Mouse (Mus musculus): ENCODE data around the gene Ypel4.
"Not testable (repeated sequence)": the region's sequence is repeated elsewhere in the genome, so short reads cannot be mapped to it uniquely, and the experiment has no call there.

Gene Ypel4

DNA sequence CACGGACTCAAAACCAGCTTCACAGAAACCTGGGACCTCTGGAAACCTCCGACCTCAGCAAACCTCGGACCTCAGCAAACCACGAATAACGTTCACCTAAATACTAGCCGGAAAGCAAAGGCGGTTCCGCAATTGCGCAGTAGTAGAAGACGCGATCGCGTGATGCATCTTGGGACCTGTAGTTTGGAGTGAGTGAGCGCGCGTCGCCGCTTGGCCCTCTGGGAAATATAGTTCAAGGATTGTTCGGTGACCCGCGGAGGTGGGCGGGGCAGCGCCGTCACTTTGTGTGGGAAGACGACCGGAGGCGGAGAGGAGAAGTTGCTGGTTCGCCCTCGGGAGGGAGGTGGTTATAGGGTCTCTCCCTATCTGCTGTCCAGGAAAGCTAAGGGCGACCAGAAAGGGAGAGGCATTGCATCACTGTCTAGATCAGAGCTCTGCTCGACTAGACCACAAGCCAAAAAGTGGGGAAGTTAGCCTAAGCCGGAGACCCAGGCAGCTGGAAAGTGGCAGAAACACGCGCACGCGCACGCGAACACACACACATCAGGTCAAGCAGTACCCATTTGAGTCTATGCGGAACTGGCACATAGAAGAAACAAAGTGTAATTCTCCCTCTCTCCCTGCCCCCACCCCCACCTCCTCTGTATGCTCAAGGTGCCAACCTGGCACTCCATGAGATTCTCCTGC, 6.5 kb upstream of the Ypel4 start, which contains the start of gene Clp1:
TSS of gene Clp1 (minus strand) at position 179 of the 687 bp plus-strand sequence.
- DNase-seq (ENCODE audit: low spot score in 2 of 2) = peak; percentile 88 to 96

DNA sequence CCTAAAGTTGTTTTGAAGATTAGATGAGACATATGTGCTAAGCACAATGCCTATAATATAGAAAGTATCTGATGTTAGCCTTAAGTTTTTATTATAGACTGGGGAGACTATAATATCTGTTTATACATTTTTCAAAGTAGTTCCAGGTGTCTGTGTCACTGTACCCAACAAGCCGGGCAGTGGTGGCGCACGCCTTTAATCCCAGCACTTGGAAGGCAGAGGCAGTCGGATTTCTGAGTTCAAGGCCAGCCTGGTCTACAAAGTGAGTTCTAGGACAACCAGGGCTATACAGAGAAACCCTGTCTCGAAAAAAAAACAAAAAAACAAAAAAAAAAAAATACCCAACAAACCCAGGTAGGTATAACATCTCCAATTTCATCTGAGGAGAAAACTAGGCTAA, 5.7 kb upstream of the Ypel4 start:
- not testable (repeated sequence) for DNase-seq (ENCODE audit: low spot score in 2 of 2)

DNA sequence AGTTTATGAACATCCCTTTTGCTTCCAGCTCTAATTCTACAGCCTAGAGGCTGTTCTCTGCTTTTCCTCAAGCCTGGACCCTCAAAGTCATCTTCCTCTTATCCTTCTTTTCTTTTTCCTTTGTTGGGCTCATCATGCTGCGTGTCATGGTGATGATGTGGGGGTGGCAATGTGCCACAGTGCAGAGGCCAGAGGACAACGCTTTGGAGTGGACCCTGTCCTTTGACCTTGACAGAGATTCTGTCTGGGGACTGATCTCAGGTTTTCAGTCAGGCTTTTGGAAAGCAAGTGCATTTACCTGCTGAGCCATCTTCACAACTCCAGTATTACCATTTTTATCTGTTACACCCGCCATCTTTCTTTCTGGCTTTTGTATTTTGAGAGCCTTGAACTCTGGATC, 2.7 kb upstream of the Ypel4 start:
- DNase-seq (ENCODE audit: low spot score in 2 of 2) = no peak

DNA sequence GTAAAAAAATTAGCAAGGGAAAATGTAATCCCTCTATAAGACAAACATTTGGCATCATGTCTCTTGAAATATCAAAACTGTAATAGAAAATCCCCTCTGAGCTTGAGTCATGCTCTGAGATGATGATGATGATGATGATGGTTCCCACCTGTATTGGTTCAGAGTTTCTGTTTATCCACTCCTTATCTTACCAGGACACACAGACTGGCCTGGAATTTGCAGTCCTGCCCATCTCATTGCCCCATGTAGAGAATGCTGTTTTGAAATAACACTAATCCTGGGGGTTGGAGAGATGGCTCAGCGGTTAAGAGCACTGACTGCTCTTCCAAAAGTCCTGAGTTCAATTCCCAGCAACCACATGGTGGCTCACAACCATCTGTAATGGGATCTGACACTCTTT, 1.5 kb upstream of the Ypel4 start:
- DNase-seq (ENCODE audit: low spot score in 2 of 2) = no peak

DNA sequence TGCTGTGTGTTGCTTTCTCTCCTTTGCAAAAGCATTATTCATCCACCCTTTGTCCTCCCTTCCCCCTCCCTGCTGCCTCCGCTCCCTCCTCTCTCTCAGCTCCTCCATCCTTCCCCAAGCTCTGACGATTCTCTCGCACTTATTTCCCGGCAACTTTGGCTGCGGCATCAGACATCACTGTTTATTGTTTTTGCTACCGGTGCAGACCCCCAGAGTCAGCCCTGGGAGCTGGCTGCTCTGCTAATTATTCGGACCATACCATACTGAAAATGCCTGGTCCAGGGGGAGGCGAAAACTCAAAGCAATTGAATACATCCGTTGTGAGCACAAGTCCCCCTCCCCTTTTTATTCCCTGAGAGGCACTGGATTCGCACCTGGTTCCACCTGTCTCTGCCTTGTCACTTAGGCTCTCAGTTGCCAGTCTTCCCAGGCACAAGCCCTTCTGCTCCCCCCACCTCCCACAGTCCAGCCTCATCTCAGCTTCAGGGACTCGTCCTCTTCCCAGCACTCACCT, 550 bp downstream of the Ypel4 start:
- DNase-seq (ENCODE audit: low spot score in 2 of 2) = no peak

DNA sequence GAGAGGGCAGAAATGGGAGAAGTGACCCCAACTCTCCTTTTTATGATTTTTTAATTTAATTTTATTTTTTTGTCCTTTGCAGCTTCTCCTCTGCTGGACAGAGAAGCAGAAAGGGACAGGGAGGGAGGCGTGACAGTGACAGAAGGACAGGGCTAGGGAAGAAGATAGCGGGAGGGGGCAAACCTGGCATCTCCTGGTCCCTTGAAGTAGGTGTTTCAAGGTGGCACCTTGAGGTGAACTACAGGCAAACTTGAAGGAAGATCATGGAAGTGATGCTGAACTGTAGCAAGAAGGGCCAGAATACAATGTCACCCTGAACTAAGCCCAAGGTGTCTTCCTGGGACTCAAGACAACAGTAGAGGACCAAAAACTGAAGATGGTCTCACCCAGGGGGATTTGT, 1.1 kb downstream of the Ypel4 start:
- no peak for DNase-seq (ENCODE audit: low spot score in 2 of 2)

DNA sequence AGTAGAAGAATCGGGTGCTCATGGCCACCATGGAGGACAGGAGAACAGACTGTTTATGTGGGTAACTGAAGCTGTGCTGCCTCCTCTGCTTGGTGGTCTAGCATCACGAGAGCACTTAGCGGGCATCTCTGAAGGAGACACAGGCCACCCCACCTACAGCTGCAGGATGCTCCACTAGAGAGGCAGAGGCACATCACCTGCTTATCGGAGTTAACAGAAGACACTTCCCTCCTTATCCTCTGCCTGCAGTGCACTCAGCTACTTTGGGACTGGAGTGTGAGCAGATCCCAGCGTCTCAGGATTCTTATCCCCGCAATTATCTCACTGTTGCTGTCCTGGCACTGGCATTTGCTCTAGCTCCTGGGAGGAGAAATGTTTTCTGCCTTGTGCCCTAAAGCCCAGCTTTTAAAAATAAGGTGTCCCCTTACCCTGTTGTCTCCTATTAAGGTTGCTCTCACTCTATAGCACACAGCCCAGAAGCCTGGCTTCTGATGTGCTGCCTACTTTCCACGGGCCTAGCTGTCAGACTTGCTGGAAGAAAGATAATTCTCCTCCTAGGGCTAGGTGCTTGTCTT, 1.6 kb downstream of the Ypel4 start:
- DNase-seq (ENCODE audit: low spot score in 2 of 2) = no peak

DNA sequence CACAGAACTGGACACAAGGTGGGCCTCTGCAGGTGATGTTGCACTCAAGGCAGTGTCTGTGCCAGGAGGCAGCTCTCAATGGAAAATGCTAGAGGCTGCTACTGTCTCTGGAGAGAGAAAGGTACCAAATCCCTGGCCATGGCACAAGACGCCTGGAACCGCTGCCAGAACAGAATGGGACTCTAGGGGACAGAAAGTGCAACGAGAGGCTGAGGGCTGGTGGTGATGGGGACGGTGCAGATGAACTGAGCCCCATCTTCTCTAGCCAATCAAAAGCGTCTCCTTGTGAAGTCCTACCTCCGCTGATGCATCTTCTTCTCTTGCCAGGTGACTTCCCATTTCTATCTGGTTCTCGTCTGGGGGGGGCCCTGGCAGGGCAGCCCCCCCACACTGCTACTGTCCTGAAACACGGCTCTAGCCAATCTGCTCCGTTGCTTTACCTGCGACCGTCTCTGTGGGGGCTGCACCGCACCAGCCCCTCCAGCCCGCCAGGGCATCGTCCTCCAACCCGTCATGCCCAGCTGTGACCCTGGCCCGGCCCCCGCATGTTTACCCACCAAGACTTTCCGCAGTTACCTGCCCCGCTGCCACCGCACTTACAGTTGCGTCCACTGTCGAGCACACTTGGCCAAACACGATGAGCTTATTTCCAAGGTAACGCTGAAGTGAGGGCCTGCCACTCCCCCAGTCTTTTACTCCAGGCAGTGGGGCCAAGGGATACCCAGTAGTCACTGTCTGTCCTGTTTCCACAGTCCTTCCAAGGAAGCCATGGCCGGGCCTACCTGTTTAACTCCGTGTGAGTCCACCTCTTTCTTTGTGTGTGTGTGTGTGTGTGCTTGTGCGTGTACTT, 2.7 kb downstream of the Ypel4 start:
- DNase-seq (ENCODE audit: low spot score in 2 of 2) = no peak

DNA sequence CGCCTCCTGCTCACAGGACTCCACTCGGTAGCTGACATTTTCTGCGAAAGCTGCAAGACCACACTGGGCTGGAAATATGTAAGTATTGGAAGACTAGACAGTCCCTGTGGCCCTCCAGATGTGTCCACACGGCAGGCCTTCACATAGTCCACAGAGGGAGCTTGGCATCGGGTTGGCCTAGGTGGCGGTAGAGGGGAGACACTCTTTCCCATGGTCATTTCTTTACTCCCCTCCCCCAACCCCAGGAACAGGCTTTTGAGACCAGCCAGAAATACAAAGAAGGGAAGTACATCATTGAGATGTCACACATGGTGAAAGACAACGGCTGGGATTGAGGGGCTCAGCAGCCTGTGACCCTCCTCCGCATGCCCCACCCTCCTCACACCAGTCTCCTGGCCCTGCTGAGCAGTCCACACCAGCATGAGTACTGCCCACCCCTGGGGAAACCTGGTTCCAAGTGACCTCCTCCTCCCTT, 3.6 kb downstream of the Ypel4 start:
- no peak for DNase-seq (ENCODE audit: low spot score in 2 of 2)

DNA sequence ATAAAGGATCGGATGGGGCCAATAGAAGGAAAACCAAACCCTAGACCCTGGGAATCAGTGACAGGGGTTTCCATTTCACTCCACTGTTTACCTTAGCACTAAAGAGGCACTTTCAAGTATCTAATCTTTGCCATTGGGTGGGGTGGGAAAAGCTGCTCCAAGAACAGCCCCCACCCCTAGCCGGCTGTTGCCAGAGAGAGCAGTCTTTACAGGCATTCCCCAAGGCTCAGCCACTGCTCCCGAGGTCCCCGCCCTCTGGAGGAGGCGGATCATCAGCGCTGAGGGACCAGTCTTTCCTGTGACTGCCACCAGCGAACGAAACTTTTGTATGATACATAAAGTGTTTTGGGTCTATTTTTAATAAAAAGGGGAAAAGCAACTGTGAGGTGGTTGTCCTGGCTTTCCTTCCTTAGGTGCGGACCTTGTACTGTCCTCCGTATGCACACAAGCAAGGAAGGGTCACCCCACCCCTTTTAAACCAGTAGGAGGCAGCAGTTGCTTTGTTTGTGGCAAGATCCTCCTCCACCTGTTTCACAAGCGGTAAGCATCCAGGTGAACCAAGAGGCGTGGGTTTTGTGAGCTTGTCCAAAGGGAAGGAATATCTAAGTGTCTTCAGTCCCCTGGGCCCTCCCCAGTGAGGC, 4.5 kb downstream of the Ypel4 start:
- DNase-seq (ENCODE audit: low spot score in 2 of 2) = no peak

DNA sequence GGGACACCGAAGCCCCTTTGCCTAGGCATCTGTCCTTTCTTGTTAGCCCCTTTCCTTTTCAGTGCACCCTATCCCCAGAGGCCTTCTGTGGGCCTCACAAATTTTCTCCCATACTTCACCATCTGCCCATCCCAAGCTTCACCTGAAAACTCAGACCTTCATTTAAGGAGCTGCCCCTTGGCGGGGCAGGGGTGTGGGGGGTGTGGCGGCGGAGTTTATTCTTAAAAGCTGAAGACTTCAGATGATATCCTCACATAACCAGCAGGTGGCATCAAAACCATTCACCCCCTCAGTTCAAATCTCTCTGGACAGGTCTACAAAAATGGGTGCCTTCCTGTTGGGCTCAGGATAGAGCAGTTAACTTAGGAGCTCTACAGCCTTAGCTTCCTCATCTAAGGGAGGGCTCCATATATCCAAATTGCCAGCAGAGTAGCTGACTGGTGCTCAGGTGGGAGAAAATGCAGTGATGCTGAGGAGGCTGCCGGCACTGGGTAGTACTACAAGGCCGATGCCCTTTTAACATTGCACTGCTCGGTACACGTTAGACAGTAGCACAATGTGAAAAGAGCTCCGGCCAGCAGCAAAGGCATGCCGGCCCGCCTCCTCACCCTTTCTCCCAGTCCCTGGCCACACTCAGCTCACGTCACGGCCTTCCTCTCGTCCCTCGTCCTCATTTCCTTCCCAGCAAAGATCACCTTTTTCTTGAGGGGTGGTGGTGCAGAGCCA, 6.9 kb downstream of the Ypel4 start:
- no peak for DNase-seq (ENCODE audit: low spot score in 2 of 2)

DNA sequence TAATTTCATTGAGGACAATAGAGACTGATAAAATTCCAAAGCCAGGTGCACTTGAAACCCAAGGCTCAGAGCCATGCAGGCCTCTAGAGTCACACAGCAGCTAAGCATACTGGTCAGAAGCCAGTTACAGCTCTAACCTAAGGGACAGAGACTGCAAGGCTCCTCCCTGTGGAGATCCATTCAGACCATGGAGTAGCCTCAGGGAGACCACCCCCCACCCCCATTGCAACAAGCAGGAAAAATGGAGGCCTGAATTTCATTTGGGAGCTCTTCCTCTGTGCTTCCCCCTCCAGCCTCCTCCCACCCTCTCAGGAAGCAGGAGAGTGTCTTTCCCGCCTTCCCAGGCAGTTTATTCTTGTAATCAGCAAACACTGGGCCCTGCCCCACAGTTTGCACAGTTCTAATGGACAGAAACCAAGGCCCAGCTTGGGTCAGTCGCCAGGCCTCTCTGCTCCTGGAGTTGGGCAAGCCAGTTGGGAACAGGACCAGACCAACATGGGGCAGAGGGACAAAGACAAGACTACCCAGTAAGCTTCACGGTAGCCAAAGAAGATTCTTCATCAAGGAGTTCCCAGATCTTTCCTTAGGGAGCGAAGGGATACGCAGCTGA, 8.1 kb downstream of the Ypel4 start:
- DNase-seq (ENCODE audit: low spot score in 2 of 2) = no peak

DNA sequence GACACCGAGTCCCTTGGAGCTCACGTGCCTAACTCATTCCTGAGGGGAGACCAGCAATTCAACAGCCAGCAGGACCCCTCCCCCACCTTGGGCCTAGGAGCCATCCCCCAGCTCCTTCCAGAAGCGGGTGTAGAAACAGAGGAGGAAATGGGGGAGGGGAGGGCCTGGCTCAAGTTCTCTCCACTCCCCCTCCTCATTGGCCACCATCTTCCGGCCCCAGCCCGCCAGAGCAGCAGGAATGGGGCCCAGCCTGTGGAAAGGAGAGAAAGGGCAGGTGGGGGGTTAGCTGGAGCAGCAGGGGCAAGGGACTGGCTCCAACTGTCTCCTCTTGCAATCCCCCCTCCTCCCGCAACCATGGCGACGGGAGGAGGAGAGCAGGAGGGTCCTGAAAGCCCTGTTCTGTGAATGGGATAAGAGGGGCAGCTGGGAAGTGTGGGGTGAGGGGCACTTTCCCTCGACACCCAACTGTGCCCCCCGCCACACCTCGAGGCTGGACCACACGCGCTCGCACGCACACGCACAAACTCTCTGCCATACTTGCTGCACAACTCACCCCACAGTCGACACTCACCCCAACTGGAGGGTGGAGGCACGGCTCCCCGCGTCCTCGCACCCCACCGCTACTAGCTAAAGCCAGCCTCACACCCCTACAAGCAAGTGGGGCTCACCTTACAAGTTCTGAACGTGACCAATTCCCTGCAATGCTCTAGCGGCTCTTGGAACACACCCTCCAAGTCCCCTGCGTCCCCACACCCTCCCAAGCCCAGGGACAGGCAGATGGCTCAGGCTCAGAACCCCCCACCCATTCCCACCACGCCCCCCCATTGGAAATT, 8.8 kb downstream of the Ypel4 start:
- DNase-seq (ENCODE audit: low spot score in 2 of 2) = no peak

DNA sequence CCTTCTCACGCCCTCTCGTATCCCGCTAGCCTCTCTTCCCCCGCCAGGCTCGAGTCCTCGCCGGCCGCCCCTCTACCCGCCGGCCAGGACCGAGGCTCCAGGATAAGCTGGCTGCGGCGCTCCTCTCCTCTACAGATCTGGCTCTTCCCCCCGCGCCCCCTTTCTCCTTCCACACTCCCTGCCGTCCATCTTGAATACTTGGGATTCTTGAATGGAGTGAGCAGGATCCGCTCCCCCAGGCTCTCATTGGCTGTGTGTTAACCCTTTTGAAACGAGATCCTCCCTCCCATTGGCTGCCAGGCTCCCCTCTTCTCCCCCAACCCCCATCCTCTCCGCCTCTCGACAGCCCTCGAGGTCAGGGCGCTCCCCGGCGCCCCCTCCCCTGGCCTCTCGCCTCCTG, 9.7 kb downstream of the Ypel4 start, which contains the start of gene Gm19426:
TSS of gene Gm19426 (minus strand) at position 95 of the 400 bp plus-strand sequence.
- peak in 1 of 2 experiments; percentile 44 for DNase-seq (ENCODE audit: low spot score in 2 of 2)

DNA sequence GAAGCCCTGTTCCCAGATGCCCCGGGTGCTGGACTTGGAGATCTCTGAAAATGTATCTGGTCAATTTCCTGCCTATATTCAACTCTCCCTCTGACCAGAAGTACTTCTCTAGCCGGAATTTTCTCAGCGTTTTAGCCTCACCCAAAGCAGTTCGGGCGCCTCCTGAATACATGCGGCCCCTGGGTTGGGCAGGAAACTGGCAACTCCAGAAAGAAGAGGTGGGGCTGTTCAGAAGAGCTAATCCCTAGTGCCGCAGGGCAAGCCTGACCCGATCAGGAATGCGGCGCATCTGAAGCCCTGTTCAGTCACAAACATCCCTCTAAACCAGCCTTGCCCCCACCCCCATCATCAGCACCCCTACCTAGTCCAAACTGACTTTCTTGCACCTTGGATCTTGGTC, 10.3 kb downstream of the Ypel4 start:
- no peak for DNase-seq (ENCODE audit: low spot score in 2 of 2)

DNA sequence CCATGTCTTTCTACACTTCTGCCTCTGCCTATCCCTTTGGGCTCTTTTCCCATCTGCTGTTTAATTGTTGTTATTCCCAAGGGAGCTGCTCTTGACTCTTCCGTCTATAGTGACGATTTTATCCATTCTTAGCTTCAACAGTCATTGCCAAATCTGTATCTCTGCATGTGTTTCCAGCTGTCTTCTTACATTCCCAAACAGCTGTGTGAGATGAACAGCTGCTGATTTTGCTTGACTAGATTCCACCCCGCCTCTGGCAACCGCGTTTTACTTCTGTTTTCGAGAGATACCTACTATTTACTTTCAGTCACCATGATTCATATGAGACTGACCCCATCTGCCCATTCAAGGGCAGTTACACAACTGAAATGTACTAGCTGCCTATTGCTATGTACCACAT, 16.3 kb downstream of the Ypel4 start:
- no peak for DNase-seq (ENCODE audit: low spot score in 2 of 2)

DNA sequence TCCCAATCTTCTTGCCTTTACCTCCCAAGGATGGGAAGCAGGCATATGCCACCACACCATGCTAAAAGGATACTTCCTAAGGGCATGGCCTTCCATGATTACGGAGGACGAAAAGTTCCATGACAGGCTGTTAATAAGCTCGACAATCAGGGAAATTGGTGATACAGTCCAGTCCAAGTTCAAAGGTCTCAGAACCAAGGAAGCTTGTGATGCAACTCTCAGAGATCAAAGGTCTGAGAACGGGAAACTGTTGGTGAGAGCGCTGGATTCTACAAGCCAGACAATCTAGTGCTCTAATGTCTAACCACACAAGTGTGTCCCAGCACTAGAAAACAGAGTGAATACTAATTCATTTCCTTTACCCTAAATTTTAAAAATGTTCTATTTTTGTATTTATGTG, 22.4 kb downstream of the Ypel4 start:
- DNase-seq (ENCODE audit: low spot score in 2 of 2) = no peak

DNA sequence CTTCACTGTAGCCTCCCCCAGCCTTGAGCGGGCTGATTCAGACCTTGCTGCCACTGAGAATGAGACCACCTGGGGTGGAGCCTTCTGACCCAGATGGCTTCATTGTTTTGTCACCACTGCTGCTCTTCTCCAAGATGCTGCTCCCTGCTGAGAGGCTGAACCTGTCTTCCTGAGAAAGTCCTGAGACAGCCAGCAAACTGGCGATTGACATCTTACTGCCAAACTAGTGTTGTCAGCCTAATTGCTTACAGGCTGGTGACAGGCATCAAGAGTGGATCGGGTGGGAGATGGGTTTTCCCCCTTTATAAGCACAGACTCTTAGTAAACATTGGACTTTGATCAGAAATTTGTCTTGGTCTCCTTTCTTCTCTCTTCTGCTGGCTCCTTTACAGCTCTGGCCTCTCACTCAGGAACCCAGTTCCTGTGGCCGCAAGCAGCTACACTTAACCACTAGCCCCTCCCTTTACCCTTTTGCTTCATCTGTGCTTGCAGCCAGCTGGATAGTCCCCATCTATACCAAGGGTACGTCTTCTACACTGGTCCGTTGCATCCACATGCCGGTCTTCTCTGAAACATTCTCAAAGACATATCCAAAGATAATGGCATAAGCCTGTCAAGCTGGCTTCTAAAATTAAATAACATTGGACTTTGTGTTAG, 23.3 kb downstream of the Ypel4 start:
- no peak for DNase-seq (ENCODE audit: low spot score in 2 of 2)

DNA sequence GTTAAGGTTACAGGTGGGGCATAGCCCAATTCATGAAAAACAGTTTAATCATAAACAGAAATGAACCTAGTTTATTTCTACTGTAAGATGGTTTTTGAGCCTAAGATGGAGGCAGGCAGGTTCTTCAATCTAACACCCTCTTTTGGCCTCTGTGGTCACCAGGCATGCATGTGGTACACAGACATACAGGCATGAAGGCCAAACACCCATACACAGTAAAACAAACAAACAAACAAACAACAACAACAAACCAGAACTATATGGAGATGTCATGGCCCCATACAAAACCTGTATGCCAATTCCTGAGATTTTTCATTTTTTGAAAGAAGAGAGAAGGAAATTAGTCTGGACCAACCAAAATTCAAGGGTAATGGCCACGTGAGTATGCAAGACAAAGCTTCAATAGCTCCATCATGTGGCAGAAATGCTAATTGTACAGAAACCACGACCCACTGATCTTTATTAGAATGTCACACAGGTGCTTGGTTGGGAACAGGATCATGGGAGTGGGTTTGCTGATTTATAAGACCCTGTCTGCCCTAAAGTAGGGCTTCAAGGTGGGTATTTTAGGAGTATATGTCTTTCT, 24.8 kb downstream of the Ypel4 start:
- no peak for DNase-seq (ENCODE audit: low spot score in 2 of 2)
